9 mouse cellular contexts compared by ENCODE assay signal in the genomic region with DNA sequence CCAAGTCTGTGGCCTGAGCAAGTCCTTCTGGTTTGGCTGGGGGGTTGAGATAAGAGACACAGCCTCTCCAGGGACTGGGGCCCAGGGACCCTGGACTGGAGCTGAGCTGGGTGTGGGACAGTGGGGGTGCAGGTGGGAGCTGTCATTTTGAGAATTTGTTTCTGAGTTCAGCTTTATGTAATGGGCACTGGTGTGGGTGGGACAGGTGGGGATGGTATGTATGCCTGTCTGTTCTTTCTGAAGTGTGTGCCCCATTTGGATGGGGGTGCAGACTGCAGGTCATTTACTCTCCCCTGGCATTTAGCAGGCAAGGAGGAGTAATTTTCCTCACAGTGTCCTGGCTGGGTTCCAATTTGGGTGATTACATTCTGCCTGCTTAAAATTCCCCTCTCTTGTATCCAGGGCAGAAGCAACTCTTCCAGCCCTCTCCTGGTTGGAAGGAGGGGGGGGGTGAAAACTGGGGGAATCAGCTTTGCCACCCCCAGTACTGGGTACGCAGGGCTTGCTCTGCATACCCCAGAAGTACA. TPM values are rescaled to one million over a fixed set of nuclear protein-coding genes. Genes with fewer than 3 reads are reported as not detected.
DNase-seq lines count a peak whose midpoint lies in the region; ATAC-seq and TF ChIP-seq lines count a peak whose summit lies in the region.
"Had no signal": no experiment of that assay in that cellular context is flagged by ENCODE, and none has a peak within 500 bp of the region (broad histone marks: within the 10 kb centered on the region; RNA-seq: fewer than 3 reads in every experiment).

No protein-coding gene starts in this region.

- TF ChIP-seq EP300 in heart, adult 2 months (IDR thresholded peaks at IDR 0.05; ENCODE audit: insufficient read depth, low read depth, low read length): no peak

- DNase-seq in heart, adult 2 months: no peak
- peak; percentile 50 for DNase-seq in lung, embryonic 14.5 days
- DNase-seq in lung, adult 18-20 months: no peak
- DNase-seq in forebrain, embryonic 10.5 days (ENCODE audit: extremely low spot score, low spot score): no peak
- no peak for DNase-seq in natural killer cell, adult 2 months (ENCODE audit: low spot score in 2 of 2)
- DNase-seq in cerebellum, adult 11-12 months: no peak
- DNase-seq: thymus, postnatal 25 days had no signal

- TF ChIP-seq CTCF in heart, adult 2 months (IDR thresholded peaks at IDR 0.05): no peak
- TF ChIP-seq CTCF in lung, embryonic 14.5 days (IDR thresholded peaks at IDR 0.05; ENCODE audit: low read depth): no peak

- no peaks in the 10 kb centered on the region for H3K79me2 ChIP-seq in heart, adult 2 months (replicated peaks; ENCODE audit: control insufficient read depth, insufficient read depth, low read length)

- WGBS in heart, embryonic 12.5 days: 47% methylated on average over 1 of the region's 1 CpGs
- WGBS in heart, adult 2 months: 46% methylated on average over 1 of the region's 1 CpGs
- WGBS in lung, embryonic 14.5 days: 72% methylated on average over 1 of the region's 1 CpGs
- WGBS in forebrain, embryonic 10.5 days: 74% methylated on average over 1 of the region's 1 CpGs
- 55% methylated on average over 1 of the region's 1 CpGs for WGBS in liver, embryonic 15.5 days (ENCODE audit: insufficient replicate concordance)

- intact Hi-C loops in heart, adult 2 months (cut with DNase I): no loop called here

- no peak overlapping the region for H3K4me3 ChIP-seq in heart, embryonic 12.5 days
- H3K4me3 ChIP-seq in heart, adult 2 months: no peak overlapping the region
- H3K4me3 ChIP-seq in lung, embryonic 14.5 days (ENCODE audit: low read depth, low read length): no peak overlapping the region
- no peak overlapping the region for H3K4me3 ChIP-seq in forebrain, embryonic 10.5 days
- H3K4me3 ChIP-seq in liver, embryonic 15.5 days (replicated peaks): no peak overlapping the region

- 0 out of 2 replicates have a peak overlapping the region, but pooled peaks have one; percentile 36 for H3K9ac ChIP-seq in heart, embryonic 12.5 days
- H3K9ac ChIP-seq in heart, adult 2 months (ENCODE audit: low read depth, low read length): no peak overlapping the region
- no peak overlapping the region for H3K9ac ChIP-seq in lung, embryonic 14.5 days
- no peak overlapping the region for H3K9ac ChIP-seq in liver, embryonic 15.5 days

- H3K4me1 ChIP-seq in heart, embryonic 12.5 days (replicated peaks): peaks cover 15% of the 10 kb centered on the region
- H3K4me1 ChIP-seq in heart, adult 2 months (ENCODE audit: control insufficient read depth, insufficient read depth, low read length): no peaks in the 10 kb centered on the region
- no peaks in the 10 kb centered on the region for H3K4me1 ChIP-seq in lung, embryonic 14.5 days (ENCODE audit: insufficient read depth)
- peaks cover 40% of the 10 kb centered on the region for H3K4me1 ChIP-seq in forebrain, embryonic 10.5 days
- peaks cover 8% of the 10 kb centered on the region for H3K4me1 ChIP-seq in liver, embryonic 15.5 days (replicated peaks)

- H3K27ac ChIP-seq in heart, embryonic 12.5 days (ENCODE audit: poor library complexity, severe bottlenecking): no peak overlapping the region
- H3K27ac ChIP-seq in heart, adult 2 months: no peak overlapping the region
- H3K27ac ChIP-seq in lung, embryonic 14.5 days (ENCODE audit: low read depth): no peak overlapping the region
- H3K27ac ChIP-seq in forebrain, embryonic 10.5 days: peak overlapping the region; percentile 48; the same call in 1 of the 2 replicates
- no peak overlapping the region for H3K27ac ChIP-seq in liver, embryonic 15.5 days (replicated peaks)

- peak overlapping the region; percentile 29; the same call in 1 of the 2 replicates for H3K4me2 ChIP-seq in heart, embryonic 12.5 days
- H3K4me2 ChIP-seq in lung, embryonic 14.5 days: no peak overlapping the region
- H3K4me2 ChIP-seq in liver, embryonic 15.5 days: no peak overlapping the region

- no peaks in the 10 kb centered on the region for H3K36me3 ChIP-seq in heart, embryonic 12.5 days
- no peaks in the 10 kb centered on the region for H3K36me3 ChIP-seq in heart, adult 2 months (ENCODE audit: control insufficient read depth, insufficient read depth, low read length)
- no peaks in the 10 kb centered on the region for H3K36me3 ChIP-seq in lung, embryonic 14.5 days (ENCODE audit: insufficient read depth)
- no peaks in the 10 kb centered on the region for H3K36me3 ChIP-seq in forebrain, embryonic 10.5 days (replicated peaks)
- no peaks in the 10 kb centered on the region for H3K36me3 ChIP-seq in liver, embryonic 15.5 days (replicated peaks)

- TF ChIP-seq POLR2A in heart, adult 2 months (IDR thresholded peaks at IDR 0.05; ENCODE audit: insufficient read depth, low read depth, low read length): no peak

- H3K27me3 ChIP-seq in heart, embryonic 12.5 days (replicated peaks): peaks cover 14% of the 10 kb centered on the region
- H3K27me3 ChIP-seq in heart, adult 2 months (ENCODE audit: control insufficient read depth, insufficient read depth, low read length): peaks cover 2% of the 10 kb centered on the region; the same call in 1 of the 2 replicates
- H3K27me3 ChIP-seq in lung, embryonic 14.5 days (ENCODE audit: insufficient read depth, low read length): peaks cover 15% of the 10 kb centered on the region
- peaks cover 28% of the 10 kb centered on the region for H3K27me3 ChIP-seq in forebrain, embryonic 10.5 days (ENCODE audit: poor library complexity, severe bottlenecking)
- peaks cover 34% of the 10 kb centered on the region for H3K27me3 ChIP-seq in liver, embryonic 15.5 days

- H3K9me3 ChIP-seq in heart, embryonic 12.5 days (replicated peaks): no peaks in the 10 kb centered on the region
- H3K9me3 ChIP-seq in lung, embryonic 14.5 days (ENCODE audit: low read depth, low read length): no peaks in the 10 kb centered on the region
- H3K9me3 ChIP-seq in forebrain, embryonic 10.5 days: no peaks in the 10 kb centered on the region
- H3K9me3 ChIP-seq in liver, embryonic 15.5 days (replicated peaks): no peaks in the 10 kb centered on the region

- ATAC-seq in heart, embryonic 12.5 days (ENCODE audit: insufficient number of reproducible peaks, low FRiP score): 0 out of 2 replicates have a peak, but pooled peaks have one; percentile 33
- ATAC-seq in lung, embryonic 14.5 days (ENCODE audit: insufficient read depth): no peak
- 0 out of 2 replicates have a peak, but pooled peaks have one; percentile 51 for ATAC-seq in liver, embryonic 15.5 days (ENCODE audit: insufficient read depth)

RNA-seq across cellular contexts. Expression of gene Vrk1, which starts 54.2 kb away (rescaled TPM):
- polyA plus RNA-seq in heart, embryonic 12.5 days (2016; fragmentation: Nextera tagmentation; extraction: Ambion mirVana): 46.8 and 47.0 TPM in 2 replicates
- total RNA-seq in heart, adult 2 months (2021): 1 to 10 TPM; 7.5 to 8.3 TPM
- 2.8 and 4.6 TPM in 2 replicates for polyA plus RNA-seq in heart, adult 2 months (2012; rRNA removed)
- polyA plus RNA-seq in lung, embryonic 14.5 days (2014; fragmentation: Nextera tagmentation; extraction: Ambion mirVana): 86.2 and 86.6 TPM in 2 replicates
- polyA plus RNA-seq in forebrain, embryonic 10.5 days (2016; fragmentation: Nextera tagmentation; extraction: Ambion mirVana): 123 TPM in 2 replicates
- polyA plus RNA-seq in liver, embryonic 15.5 days (2015; fragmentation: Nextera tagmentation; extraction: Ambion mirVana): 77.5 and 87.2 TPM in 2 replicates
